Mouse (Mus musculus): ENCODE measurements around the gene Sh3pxd2b. TPM values are rescaled to one million over a fixed set of nuclear protein-coding genes. Genes with fewer than 3 reads are reported as not detected.

The Sh3pxd2b gene
- polyA plus RNA-seq, 1 experiment: 0.02 TPM

DNA sequence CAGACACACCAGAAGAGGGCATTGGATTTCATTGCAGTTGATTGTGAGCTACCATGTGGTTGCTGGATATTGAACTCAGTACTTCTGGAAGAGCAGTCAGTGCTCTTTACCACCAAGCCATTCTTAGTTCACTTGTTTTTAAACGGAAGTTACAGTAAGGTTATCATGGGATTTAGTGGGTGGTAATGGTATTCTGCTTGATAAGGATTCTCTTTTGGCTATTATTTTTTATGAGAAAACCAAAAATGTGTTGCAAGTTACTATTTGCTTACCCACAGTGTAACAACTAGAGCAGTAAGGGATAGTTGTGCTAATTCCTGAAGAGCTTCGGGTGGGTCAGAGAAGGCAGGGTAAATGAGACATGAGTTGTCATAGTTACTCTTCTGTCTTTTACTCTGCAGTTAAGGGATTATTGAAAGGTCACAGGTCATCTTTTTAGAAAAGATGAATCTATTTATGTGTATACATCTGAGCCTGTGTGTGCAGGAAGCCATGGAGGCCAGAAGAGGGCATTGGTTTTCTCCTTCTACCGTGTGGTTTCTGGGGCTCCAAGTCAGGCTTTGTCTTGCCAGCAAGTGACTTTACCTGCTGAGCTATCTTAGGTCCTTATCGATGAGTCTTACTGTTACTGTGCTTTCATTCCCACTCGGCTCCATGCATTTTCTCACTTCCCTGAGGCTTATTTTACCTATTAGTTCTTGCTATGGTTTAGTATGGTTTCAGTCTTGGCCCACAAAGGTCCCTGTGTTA is 128.0 kb downstream of the Sh3pxd2b start:
- no peak for TF ChIP-seq TAL1 (IDR thresholded peaks at IDR 0.05; ENCODE audit: low read length)
- TF ChIP-seq GATA1 (IDR thresholded peaks at IDR 0.05; ENCODE audit: low read length): no peak
- Histone ChIP-seq H3K4me3 (replicated peaks) (no peak overlapping the region), H3K9me3 (ENCODE audit: control insufficient read depth, low read length) (no peaks in the 10 kb centered on the region), H3K4me1 (ENCODE audit: control insufficient read depth) (no peaks in the 10 kb centered on the region), H3K27me3 (ENCODE audit: control insufficient read depth) (no peaks in the 10 kb centered on the region), H3K36me3 (ENCODE audit: control insufficient read depth) (no peaks in the 10 kb centered on the region)

Other genes with a start within 250 kb of the Sh3pxd2b start
- gene Il9r, start 147.5 kb upstream of the Sh3pxd2b start, polyA plus RNA-seq (2012): not detected in 2 replicates
- gene Snrnp25, start 142.4 kb upstream of the Sh3pxd2b start, polyA plus RNA-seq (2012): 25.7 and 48.2 TPM in 2 replicates
- gene Rhbdf1, start 125.5 kb upstream of the Sh3pxd2b start, polyA plus RNA-seq (2012): 0.44 and 0.77 TPM in 2 replicates
- 4.8 and 5.0 TPM in 2 replicates for gene Mpg, start 121.3 kb upstream of the Sh3pxd2b start, polyA plus RNA-seq (2012)
- 4.8 and 5.8 TPM in 2 replicates for gene Nprl3, start 80.1 kb upstream of the Sh3pxd2b start, polyA plus RNA-seq (2012)
- 158 and 188 TPM in 2 replicates for gene Hba-x, start 71.4 kb upstream of the Sh3pxd2b start, polyA plus RNA-seq (2012)
- 387,305 and 409,151 TPM in 2 replicates for gene Hba-a1, start 64.3 kb upstream of the Sh3pxd2b start, polyA plus RNA-seq (2012)
- gene Hbq1b, start 60.9 kb upstream of the Sh3pxd2b start, polyA plus RNA-seq (2012): 7.5 and 8.6 TPM in 2 replicates
- gene Hba-a2, start 51.3 kb upstream of the Sh3pxd2b start, polyA plus RNA-seq (2012): 130,484 and 191,888 TPM in 2 replicates
- 0.09 and 1.1 TPM in 2 replicates for gene Hbq1a, start 47.8 kb upstream of the Sh3pxd2b start, polyA plus RNA-seq (2012)
- gene Ubtd2, start 107.5 kb downstream of the Sh3pxd2b start, polyA plus RNA-seq (2012): 0.16 and 0.17 TPM in 2 replicates
- 0.07 TPM in 1 of 2 replicates, not detected in the other for gene Efcab9, start 184.3 kb downstream of the Sh3pxd2b start, polyA plus RNA-seq (2012)
- gene Stk10, start 185.5 kb downstream of the Sh3pxd2b start, polyA plus RNA-seq (2012): 2.8 and 3.8 TPM in 2 replicates

Data from erythroblast, embryonic 14.5 days (primary cell).